Mouse (Mus musculus): ENCODE measurements around the gene Ncam2.
"Not testable (repeated sequence)": the region's sequence is repeated elsewhere in the genome, so short reads cannot be mapped to it uniquely, and the experiment has no call there.

Gene Ncam2

DNA sequence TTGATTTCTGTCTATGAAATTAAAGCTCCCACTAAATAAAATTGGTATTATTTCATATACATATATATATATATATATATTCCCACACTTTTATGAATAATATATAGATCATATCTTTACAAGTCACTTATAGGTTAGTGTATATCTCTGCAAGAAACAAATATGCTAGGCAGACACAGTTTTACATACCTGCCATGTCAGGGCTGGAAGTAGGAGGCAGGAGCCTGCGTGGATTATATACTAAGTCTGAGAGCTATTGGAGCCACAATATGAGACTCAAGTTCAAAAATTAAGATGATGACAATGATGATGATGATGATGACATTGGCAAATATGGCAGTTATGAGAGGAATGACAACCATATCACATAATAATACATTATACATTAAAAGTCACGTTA is 85.4 kb downstream of the Ncam2 start:
- DNase-seq (ENCODE audit: low read depth in 1 of 2, low spot score in 2 of 2): no peak

DNA sequence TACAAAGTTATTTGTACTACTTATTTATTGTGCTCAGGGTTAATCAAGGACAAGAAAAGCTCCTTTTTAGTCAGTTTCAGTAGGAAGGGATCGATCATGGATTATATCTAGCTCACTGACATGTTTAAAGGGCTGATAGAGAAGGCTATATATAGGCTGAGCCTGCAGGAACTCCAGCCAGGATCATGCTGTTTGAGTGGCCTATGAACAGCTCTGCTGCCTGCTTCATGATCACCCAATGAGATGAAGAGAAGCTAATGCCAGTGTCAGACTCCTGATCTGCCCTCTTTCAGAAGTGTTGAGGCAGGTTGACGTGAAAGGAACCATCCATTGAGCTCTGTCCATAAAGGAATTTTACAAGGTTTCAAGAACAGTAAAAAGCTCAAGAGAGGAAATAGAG is 103.3 kb downstream of the Ncam2 start:
- DNase-seq (ENCODE audit: low read depth in 1 of 2, low spot score in 2 of 2): no peak

DNA sequence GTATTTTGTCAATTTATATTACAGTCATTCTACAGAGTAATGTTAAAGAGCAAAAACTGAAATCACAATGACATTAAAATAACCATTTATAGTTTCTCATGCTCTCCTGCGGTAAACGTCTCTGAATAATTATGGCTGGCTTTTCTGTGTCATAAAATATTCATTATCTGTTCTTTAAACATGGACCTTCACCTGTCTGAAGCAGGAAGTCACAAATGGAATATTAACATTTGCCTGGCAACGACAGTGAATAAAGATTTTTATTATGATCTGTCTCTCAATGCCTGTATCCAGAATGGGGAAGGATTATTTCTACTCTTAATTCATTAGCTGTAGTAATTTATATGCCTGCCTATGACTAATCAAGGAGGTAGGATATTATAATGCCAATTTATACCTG is 108.7 kb downstream of the Ncam2 start:
- no peak for DNase-seq (ENCODE audit: low read depth in 1 of 2, low spot score in 2 of 2)

DNA sequence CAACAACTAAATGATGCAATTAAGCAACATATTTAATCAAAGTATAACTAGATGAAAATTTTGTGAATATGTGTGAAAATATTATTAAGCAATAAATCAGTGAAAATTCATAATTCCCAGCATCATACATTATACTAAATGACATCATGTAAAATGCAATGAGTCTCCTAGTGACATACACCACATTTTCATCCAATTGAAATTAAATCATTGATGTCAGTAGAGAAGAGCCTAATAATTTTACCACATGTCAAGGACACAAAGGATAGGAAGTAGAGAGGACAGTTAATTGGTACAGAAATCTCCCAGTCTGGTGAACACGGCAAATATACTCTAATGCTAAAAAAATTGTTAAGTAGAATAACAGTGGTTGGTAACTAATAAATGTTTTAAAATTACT is 118.5 kb downstream of the Ncam2 start:
- no peak for DNase-seq (ENCODE audit: low read depth in 1 of 2, low spot score in 2 of 2)

DNA sequence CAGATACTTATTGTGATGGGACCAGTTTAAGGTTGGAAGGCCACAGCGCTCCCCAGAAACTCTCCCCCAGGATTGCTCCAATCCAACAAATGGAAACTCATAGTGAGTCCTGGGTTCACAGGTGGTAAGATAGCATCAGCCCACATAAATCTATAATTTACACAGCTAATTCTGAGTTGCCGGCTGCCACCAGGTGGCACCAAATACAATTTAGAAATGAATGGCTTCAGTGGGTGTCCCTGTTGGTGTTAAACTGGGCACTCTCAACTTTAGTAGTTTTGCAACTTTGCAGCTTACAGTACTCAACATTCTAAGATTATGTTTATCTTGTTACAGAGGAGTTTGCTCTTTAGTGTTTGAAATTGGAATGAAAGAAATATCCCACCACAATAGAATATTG is 130.0 kb downstream of the Ncam2 start:
- DNase-seq (ENCODE audit: low read depth in 1 of 2, low spot score in 2 of 2): no peak

DNA sequence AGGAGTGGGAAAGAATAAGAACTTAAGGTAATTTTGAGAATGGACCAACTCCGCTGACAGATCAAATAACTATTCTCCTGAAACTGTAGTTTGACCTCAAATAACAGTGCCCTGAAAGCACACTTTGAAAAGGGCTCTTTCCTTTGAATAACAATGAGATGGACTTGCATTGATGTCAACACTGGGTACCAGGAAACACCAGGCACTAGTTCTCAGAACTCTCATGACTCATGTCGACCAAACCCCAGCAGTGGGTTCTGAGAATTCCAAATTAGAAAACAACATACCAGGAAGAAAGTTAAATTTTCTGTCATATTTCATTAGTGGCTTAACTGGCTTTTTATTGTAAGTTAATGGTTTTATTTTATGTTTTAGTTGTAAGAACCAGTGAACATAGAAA is 165.4 kb downstream of the Ncam2 start:
- no peak for DNase-seq (ENCODE audit: low read depth in 1 of 2, low spot score in 2 of 2)

DNA sequence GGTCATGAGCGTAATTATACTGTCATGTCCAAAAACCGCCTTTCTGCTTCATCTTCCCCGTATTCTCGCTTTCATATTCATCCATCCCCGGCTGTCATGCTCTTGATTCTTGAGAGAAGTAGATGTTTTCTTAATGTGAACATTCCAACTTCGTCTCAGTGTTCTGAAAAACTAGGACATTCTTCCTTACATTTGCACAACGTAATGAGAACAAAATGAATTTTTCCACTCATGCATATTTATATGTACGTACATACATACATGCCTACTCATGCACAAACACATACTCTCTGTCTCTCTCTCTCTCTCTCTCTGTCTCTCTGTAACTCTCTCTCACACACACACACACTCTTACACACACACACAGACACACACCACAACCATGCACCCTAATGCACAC is 173.7 kb downstream of the Ncam2 start:
- DNase-seq (ENCODE audit: low read depth in 1 of 2, low spot score in 2 of 2): no peak

DNA sequence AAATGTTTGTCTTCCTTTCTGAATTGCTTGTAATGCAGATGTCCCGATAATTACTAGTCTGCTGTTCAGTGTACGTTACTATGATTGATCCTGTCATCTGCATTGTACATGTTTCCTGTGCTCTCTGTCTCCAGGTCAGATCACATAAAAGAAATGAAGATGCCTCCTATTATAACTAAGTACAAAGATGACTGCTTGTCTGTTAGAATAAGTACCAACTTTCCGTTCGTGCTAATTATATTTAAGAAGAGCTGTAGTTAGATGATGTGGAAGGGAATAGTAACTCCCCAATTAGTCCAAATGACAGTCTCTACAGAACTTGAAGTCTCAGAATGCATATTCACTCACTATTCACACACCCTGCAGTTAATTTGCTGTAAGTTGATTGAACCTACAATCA is 179.9 kb downstream of the Ncam2 start:
- DNase-seq (ENCODE audit: low read depth in 1 of 2, low spot score in 2 of 2): no peak

DNA sequence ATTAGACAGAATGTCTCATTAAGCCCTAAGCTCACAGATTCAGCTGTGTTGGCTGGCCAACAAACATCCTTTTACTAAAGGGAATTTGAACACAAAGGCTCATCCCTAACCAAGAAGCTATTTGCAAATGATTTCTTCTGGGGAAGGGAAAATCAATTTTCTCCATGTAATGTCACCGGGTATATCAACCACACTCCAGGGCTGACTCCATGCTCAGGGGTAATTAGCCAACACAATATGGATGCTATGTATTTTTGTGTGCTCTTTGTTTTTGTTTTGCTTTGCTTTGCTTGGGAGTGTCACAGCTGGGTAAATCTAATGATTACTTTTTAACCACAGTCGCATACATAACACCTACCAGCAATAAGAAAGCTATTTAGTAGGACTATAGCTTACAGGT is 188.1 kb downstream of the Ncam2 start:
- DNase-seq (ENCODE audit: low read depth in 1 of 2, low spot score in 2 of 2): no peak

DNA sequence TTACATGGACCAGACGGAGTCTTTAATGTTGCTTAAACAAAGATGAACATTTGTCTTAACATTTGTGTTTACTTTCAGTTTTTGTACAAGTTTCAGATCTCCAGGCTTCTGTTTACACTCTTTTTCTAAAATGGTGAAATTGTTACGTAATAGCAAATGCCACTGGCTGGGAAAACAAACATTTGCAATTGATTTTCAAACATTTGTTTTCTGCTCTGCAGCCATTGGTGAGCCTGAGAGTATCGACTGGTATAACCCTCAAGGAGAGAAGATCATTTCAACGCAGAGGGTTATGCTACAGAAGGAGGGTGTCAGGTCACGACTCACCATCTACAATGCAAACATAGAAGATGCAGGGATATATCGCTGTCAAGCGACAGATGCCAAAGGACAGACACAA is 234.1 kb downstream of the Ncam2 start:
- no peak for DNase-seq (ENCODE audit: low read depth in 1 of 2, low spot score in 2 of 2)

DNA sequence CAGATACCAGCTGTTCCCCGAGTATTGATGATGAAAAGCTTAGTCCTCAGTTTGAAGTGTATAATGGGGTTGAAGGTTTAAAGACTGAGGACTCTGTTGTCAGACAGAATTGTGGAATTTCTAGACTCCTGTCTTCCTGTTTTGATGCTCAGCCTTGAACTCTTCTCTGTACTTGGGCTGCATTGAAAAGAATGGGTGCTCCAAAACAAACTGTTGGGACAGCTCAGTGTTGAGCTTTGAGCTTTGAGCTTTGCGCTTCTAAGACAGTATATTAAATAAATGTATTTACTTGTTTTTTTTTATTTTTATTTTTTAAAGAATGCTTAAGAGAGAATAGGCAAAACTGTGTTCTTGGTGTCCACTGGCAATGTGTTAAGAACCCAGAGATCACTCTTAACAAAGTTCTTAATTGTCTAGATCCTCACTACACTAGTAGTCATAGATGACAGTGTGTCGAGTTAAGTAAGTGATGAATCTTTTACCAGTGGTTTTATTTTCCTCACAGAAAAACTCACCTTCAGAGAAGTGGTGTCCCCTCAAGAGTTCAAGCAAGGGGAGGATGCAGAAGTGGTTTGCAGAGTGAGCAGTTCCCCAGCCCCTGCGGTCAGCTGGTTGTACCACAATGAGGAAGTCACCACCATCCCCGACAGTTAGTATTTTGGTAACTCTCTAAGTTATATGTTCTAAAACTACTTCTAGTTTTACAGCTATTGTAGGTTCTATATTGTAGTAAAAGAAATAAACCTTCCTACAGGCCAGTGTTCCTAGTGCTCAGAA is 236.8 kb downstream of the Ncam2 start:
- peak; percentile 26 to 50 for DNase-seq (ENCODE audit: low read depth in 1 of 2, low spot score in 2 of 2)

DNA sequence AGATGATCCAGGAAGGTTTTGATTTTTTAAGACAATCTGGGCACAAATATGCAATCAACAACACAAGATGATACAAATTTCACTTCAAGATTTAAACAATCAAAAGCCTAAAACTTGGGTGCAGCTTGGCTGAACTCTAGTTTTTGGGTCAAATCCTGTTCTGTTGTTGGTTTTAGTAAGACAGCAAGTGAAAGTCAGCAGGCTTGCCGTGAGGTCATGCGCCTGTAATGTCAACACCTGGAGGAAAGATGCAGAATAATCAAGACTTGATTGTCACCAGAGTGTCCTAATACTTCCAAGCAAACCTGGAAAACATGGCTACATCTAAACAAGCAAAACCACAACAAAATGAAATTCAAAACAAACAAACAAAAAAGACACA is 237.4 kb downstream of the Ncam2 start:
- no peak for DNase-seq (ENCODE audit: low read depth in 1 of 2, low spot score in 2 of 2)

DNA sequence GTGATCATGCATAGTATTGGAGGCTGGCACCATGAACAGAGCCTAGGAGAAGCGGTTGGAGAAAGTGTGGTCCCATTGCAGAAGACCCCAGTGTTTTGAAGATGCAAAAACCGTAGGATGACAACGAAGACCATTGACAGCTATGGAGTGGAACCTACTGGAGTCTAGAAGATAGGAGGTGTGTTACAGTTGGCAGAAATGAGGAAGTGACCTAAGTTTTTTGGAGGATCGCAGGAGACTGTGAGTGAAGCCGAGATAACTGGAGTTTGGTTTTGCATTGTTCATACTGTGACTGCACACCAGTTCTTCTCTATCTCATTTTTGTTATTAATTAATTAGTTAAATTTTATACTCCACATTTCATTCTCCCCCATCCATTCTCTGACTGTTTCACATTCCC is 250.4 kb downstream of the Ncam2 start:
- no peak for DNase-seq (ENCODE audit: low read depth in 1 of 2, low spot score in 2 of 2)

DNA sequence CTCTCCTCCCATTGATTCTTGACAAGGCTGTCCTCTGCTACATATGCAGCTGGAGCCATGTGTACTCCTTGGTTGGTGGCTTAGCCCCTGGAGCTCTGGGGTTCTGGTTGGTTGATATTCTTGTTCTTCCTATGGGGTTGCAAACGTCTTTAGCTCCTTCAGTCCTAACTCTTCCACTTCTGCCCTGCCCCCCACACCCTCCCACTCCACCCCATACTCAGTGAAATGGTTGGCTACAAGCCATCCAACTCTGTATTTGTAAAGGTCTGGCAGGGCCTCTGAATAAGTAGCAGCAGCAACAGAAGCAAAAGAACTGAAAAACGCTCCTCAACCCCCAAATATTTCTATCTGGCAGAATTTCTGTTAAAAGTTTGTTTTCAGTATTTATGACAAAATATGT is 252.5 kb downstream of the Ncam2 start:
- DNase-seq (ENCODE audit: low read depth in 1 of 2, low spot score in 2 of 2): no peak

DNA sequence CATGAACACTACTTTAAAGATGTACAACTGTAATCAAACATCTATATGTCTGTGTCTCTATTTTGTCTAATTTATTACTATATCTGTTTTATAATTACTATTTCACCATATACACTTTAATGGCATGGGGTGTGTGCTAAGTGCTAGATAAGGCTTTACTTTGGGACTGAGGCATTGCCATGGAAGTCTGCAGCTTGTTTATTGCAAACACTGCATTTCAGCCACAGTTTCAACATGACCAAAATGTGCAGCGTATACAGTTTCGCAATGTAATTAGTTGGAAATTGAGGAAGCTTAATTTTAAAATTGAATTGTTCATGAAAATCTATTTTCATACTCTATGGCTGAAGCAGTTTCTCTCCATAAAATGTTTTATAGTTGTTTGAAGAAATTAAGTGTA is 254.0 kb downstream of the Ncam2 start:
- peak in 1 of 2 experiments; percentile 5 for DNase-seq (ENCODE audit: low read depth in 1 of 2, low spot score in 2 of 2)

DNA sequence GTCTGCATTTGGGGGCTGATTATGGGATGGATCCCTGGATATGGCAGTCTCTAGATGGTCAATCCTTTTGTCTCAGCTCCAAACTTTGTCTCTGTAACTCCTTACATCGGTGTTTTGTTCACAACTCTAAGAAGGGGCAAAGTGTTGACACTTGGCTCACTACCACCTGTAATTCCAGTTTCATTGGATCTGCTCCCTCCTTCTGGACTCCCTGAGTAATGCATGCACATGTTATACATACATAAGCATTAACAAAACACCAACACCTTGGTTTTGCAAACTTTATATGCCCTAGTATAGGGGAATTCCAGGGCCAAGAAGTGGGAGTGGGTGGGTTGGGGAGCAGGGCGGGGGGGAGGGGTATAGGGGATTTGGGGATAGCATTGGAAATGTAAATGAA is 262.2 kb downstream of the Ncam2 start:
- not testable (repeated sequence) for DNase-seq (ENCODE audit: low read depth in 1 of 2, low spot score in 2 of 2)

DNA sequence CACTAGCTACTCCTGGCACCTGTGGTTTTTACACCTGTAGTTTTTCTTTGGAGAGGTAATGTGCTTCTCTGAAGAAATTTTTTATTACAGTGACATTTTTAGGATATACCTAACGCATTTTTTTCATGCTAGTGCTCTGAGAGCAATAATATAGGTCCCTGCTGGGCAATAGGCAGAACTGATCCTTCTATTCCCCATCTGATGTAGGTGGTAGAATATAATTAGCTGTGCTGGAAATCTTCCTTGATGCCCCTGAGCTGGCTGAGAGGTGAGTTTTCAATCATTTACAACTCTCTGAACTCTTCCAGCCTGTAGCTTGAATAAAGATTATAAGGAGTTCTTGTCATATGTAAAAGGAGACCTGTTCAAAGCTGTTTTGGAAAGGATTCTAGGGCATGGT is 272.4 kb downstream of the Ncam2 start:
- no peak for DNase-seq (ENCODE audit: low read depth in 1 of 2, low spot score in 2 of 2)

DNA sequence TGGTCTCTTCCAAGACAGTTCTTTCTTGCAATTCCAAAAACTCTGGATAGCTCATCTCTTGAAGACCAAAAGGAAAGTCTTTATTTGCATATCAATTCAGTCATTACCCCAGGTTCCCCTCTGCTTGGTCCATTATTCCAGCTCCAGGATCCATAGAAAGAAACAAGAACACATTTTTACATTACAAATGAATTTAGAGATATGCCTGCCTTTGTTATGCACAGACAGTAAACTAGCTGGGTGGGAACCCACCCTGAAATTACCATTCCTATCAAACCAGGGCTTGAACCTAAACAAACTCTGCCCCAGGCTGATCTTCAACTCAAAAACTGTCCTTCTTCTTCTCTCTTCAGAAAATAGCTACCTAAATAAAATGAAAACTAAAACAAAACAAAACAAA is 280.6 kb downstream of the Ncam2 start:
- DNase-seq (ENCODE audit: low read depth in 1 of 2, low spot score in 2 of 2): no peak

DNA sequence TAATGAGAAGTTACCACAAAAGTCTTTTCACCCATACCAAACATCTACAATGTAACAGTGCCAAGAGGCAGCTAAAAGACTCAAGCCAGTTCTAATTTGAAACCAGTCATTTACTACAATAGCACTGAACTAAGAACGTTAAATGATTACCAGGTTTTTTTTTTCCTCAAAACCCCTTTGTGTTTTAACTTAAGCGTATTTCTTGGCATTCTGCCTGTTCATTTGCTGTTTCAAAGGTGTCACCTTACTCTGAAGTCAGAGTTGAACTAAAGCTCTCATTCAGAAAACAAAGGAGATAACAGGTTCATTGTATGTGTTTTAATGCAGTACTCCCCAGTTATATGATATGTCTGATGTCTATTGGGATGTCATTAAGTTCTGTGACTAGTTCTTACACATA is 295.6 kb downstream of the Ncam2 start:
- DNase-seq (ENCODE audit: low read depth in 1 of 2, low spot score in 2 of 2): no peak

DNA sequence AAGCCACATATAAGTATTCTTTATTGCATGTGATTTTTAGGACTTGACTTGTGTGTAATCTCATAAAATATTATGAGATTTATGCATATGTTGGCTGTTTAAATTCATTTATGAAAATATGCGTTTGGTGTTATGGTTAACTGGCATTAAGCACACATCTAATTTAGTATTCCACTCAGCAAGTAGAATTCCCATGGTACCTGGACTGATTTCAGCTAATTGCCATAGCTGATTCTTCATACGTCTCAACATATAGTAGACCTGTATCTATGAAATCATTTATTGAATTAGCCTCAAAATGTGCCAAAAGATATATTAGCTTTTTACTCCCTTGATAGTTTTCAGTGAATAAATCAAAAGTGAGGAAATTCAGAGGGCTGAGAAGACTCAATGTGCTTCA is 302.1 kb downstream of the Ncam2 start:
- no peak for DNase-seq (ENCODE audit: low read depth in 1 of 2, low spot score in 2 of 2)

DNA sequence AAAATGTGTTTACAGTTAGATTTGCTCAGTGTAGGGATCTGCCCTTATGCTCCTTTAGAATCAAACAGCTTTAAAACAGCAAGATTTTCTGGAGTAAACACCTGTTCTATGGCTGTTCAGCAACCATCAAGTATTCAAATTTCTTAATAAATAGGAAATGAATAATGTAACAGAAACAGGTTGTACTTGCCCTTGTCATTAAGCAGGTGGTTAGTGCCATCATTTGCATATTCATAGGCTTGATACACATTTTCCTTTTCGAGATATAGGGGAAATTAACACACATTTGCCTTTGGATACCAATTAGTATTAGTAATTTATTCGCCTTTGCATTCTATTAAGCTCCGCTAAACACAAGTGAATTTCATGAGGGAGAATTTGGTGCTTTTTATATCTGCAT is 335.7 kb downstream of the Ncam2 start:
- no peak for DNase-seq (ENCODE audit: low read depth in 1 of 2, low spot score in 2 of 2)

DNA sequence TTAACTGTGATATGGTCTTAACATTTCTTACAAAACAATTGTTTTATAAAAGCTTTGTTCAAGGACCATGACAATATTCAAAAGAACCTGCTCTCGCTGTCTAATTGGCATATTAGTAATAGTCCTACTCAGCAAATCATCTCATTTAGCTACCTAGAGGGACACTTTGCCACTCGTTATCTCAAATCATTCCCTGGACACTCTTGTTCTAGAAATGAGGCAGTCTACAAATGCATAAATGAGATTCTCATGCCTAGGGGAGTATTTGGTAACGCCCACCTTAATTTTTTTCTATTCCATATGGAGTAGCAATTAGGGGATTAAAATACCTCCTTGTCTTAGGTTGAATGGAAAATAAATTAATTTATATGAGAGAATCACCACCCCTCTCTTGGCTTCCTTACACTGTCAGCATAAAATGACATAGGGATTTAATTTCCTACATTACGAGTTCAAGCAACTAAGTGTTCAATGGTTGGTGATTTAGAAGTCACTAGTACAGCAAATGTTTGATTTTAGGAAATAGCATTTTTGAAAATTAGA is 387.1 kb downstream of the Ncam2 start:
- DNase-seq (ENCODE audit: low read depth in 1 of 2, low spot score in 2 of 2): no peak

DNA sequence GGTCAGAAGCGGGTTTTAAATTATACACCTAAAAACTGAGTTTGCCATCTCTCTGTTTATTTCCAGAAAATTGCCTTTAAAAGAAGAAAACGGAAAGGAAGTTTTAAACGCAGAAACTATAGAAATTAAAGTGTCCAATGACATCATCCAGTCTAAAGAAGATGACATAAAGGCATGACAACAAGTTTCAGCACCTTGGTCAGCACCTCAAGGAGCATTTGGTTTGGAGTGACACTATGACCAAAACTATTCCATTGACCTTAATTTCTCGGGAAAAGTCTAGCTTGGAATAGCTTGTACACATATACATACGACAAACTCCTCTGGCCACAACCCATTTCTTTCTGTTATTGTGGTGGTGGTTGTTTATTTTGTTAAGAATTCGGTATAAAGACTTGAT is 422.8 kb downstream of the Ncam2 start:
- DNase-seq (ENCODE audit: low read depth in 1 of 2, low spot score in 2 of 2): no peak

Data from monocyte, adult 2 months (primary cell).